Mouse (Mus musculus) adrenal gland, postnatal 10 days (tissue): ENCODE measurements around the gene Cwf19l2. TPM values are rescaled to one million over a fixed set of nuclear protein-coding genes. Genes with fewer than 3 reads are reported as not detected.
"Not testable (repeated sequence)": the region's sequence is repeated elsewhere in the genome, so short reads cannot be mapped to it uniquely, and the experiment has no call there.

Experiments
- DNase-seq: peaks from one replicate; pipeline ENCODE4 v3.0.0; 2021; ENCODE audit warnings: mixed read lengths
- long read RNA-seq, 2 experiments: library from polyadenylated mRNA; stranded (forward); transcript quantifications; one replicate each; pipeline ENCODE4 v2.0.0; 2021
- total RNA-seq, 2 experiments: library from RNA; stranded (reverse); gene quantifications; 2 replicates each; pipeline ENCODE4 v1.2.3; 2021

The Cwf19l2 gene
- total RNA-seq, result 10 to 100 TPM; 21.3 to 29.5 TPM
- long read RNA-seq, experiment 1, full-length matches to known transcripts, result 28 of 44 reads
- long read RNA-seq, experiment 1, partial matches to known transcripts, result 13 of 44 reads
- long read RNA-seq, experiment 1, other reads (novel, unspliced or antisense), result 3 of 44 reads
- long read RNA-seq, experiment 2, full-length matches to known transcripts, result 30 of 39 reads
- long read RNA-seq, experiment 2, partial matches to known transcripts, result 4 of 39 reads
- long read RNA-seq, experiment 2, other reads (novel, unspliced or antisense), result 5 of 39 reads

GRCm38 (mm10) chr9:3403251-3404208 is at the start of gene Cwf19l2:
Gene Cwf19l2, plus strand, starts transcription at chr9:3403592.
- DNase-seq, result peak; percentile 84

- DNase-seq, result not testable (repeated sequence)
Observed at GRCm38 (mm10) chr9:3376323-3376722, 27.1 kb upstream of the Cwf19l2 start.

- DNase-seq, result peak; percentile 22
Observed at GRCm38 (mm10) chr9:3404372-3404771, 980 bp downstream of the Cwf19l2 start.

GRCm38 (mm10) chr9:3439555-3440300 is 36.3 kb downstream of the Cwf19l2 start:
- DNase-seq, result not testable (repeated sequence)

- DNase-seq, result no peak
Observed at GRCm38 (mm10) chr9:3471897-3472296, 68.5 kb downstream of the Cwf19l2 start.

- DNase-seq, result no peak
Observed at GRCm38 (mm10) chr9:3518645-3519044, 115.3 kb downstream of the Cwf19l2 start.

GRCm38 (mm10) chr9:3519178-3519577 is 115.8 kb downstream of the Cwf19l2 start:
- no peak for DNase-seq

GRCm38 (mm10) chr9:3521031-3521430 is 117.6 kb downstream of the Cwf19l2 start:
- DNase-seq, result no peak

Other genes with a start within 250 kb of the Cwf19l2 start
- gene Alkbh8, start 68.5 kb upstream of the Cwf19l2 start, total RNA-seq, result 10 to 100 TPM; 17.0 to 25.1 TPM
- 10 to 100 TPM in 1 of 2 experiments, 1 to 10 TPM in 1; 6.9 to 10.1 TPM for gene Gucy1a2, start 129.2 kb downstream of the Cwf19l2 start, total RNA-seq